ENCODE assay signal across 8 mouse cellular contexts in the genomic region with DNA sequence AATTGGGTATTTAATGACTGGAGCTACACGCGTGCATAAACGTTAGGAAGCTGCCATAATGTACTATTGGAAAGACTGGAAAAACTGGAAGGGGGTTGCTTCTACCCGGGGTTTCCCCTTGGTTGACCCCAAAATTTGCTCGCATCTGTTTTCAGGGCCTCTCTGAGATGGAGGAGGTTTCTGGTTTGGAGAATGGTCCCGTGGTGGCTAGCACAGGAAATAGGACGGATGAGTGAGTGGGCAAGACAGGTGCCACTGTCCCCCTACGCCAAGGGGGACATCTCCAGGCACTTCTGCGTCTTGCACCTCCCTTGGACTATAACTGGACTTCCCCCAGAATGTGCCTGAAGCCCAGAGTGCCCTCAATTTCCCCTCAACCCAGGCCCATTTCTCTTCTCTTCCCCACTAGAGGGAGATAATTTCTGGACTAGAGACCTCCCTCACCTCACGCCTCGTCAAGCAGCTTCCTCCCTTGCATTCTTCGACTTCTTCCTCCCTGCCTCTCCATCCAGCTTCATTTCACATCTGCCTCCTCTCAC. TPM values are rescaled to one million over a fixed set of nuclear protein-coding genes. Genes with fewer than 3 reads are reported as not detected.
DNase-seq lines count a peak whose midpoint lies in the region; ATAC-seq and TF ChIP-seq lines count a peak whose summit lies in the region.

No protein-coding gene starts in this region.

- H3K36me3 ChIP-seq in C2C12 (ENCODE audit: control insufficient read depth, insufficient read depth), result no peaks in the 10 kb centered on the region
- no peaks in the 10 kb centered on the region for H3K36me3 ChIP-seq in forebrain, embryonic 11.5 days (ENCODE audit: control insufficient read depth, insufficient read depth, low read length)
- H3K36me3 ChIP-seq in liver, embryonic 13.5 days, result peaks cover 5% of the 10 kb centered on the region; the same call in 1 of the 2 replicates
- no peaks in the 10 kb centered on the region for H3K36me3 ChIP-seq in stomach, postnatal 0 days (ENCODE audit: control insufficient read depth, insufficient read depth, low read length)

- H3K4me1 ChIP-seq in forebrain, embryonic 11.5 days (replicated peaks; ENCODE audit: control insufficient read depth, insufficient read depth, low read length), result peaks cover 34% of the 10 kb centered on the region
- H3K4me1 ChIP-seq in liver, embryonic 13.5 days (replicated peaks), result peaks cover 84% of the 10 kb centered on the region
- peaks cover 13% of the 10 kb centered on the region; the same call in 1 of the 2 replicates for H3K4me1 ChIP-seq in stomach, postnatal 0 days (replicated peaks; ENCODE audit: control insufficient read depth, insufficient read depth)

- TF ChIP-seq CTCF in C2C12 (IDR thresholded peaks at IDR 0.05; ENCODE audit: control insufficient read depth, insufficient read depth, insufficient read length), result no peak
- TF ChIP-seq CTCF in stomach, postnatal 0 days (IDR thresholded peaks at IDR 0.05; ENCODE audit: low read depth), result no peak; the same call in 1 of the 2 replicates

- no peaks in the 10 kb centered on the region for H3K27me3 ChIP-seq in C2C12 (ENCODE audit: control insufficient read depth, insufficient read depth, insufficient read length)
- no peaks in the 10 kb centered on the region for H3K27me3 ChIP-seq in forebrain, embryonic 11.5 days (ENCODE audit: control insufficient read depth, insufficient read depth, low read length)
- no peaks in the 10 kb centered on the region for H3K27me3 ChIP-seq in liver, embryonic 13.5 days
- H3K27me3 ChIP-seq in stomach, postnatal 0 days (ENCODE audit: control insufficient read depth, insufficient read depth, low read length), result no peaks in the 10 kb centered on the region

- H3K79me3 ChIP-seq in C2C12 (ENCODE audit: low read depth), result peaks cover 6% of the 10 kb centered on the region

- H3K4me3 ChIP-seq in C2C12 (ENCODE audit: insufficient read depth, poor library complexity, severe bottlenecking), result peak overlapping the region; percentile 56
- peak overlapping the region; percentile 48 for H3K4me3 ChIP-seq in forebrain, embryonic 11.5 days (ENCODE audit: low read depth, low read length)
- peak overlapping the region; percentile 77 for H3K4me3 ChIP-seq in liver, embryonic 13.5 days (replicated peaks)
- H3K4me3 ChIP-seq in stomach, postnatal 0 days (ENCODE audit: low read depth, low read length), result peak overlapping the region; percentile 71

- H3K9ac ChIP-seq in forebrain, embryonic 11.5 days (ENCODE audit: low read length), result peak overlapping the region; percentile 92
- H3K9ac ChIP-seq in liver, embryonic 13.5 days, result peak overlapping the region; percentile 92
- peak overlapping the region; percentile 95 for H3K9ac ChIP-seq in stomach, postnatal 0 days (ENCODE audit: low read length)

- WGBS in forebrain, embryonic 11.5 days, result 40% methylated on average over 12 of the region's 12 CpGs
- 29% methylated on average over 12 of the region's 12 CpGs for WGBS in liver, embryonic 13.5 days (ENCODE audit: insufficient replicate concordance)
- 24% methylated on average over 12 of the region's 12 CpGs for WGBS in stomach, postnatal 0 days

- peak overlapping the region; percentile 83 for H3K4me2 ChIP-seq in forebrain, embryonic 11.5 days (ENCODE audit: low read depth, low read length, severe bottlenecking)
- peak overlapping the region; percentile 88 for H3K4me2 ChIP-seq in liver, embryonic 13.5 days
- H3K4me2 ChIP-seq in stomach, postnatal 0 days (replicated peaks; ENCODE audit: low read depth), result peak overlapping the region; percentile 75

- H3K79me2 ChIP-seq in C2C12 (ENCODE audit: control insufficient read depth, insufficient read depth), result peaks cover 34% of the 10 kb centered on the region

- TF ChIP-seq EP300 in stomach, postnatal 0 days (optimal IDR thresholded peaks at IDR 0.05), result no peak

- peak; percentile 50 for DNase-seq in embryo, embryonic 11.5 days (ENCODE audit: low read depth, low spot score)
- no peak for DNase-seq in embryo, embryonic 9.5 days (ENCODE audit: extremely low spot score)
- no peak for DNase-seq in forebrain, embryonic 11.5 days (ENCODE audit: low spot score)
- DNase-seq in liver, embryonic 13.5 days, result no peak
- DNase-seq in stomach, postnatal 0 days (ENCODE audit: low spot score), result no peak
- no peak for DNase-seq in spleen, postnatal 4 days (ENCODE audit: low spot score in 2 of 2)
- no peak for DNase-seq in right cerebral cortex, adult 18-20 months

- H3K9me3 ChIP-seq in forebrain, embryonic 11.5 days (ENCODE audit: control insufficient read depth, low read length), result no peaks in the 10 kb centered on the region
- H3K9me3 ChIP-seq in liver, embryonic 13.5 days (replicated peaks), result no peaks in the 10 kb centered on the region
- H3K9me3 ChIP-seq in stomach, postnatal 0 days (ENCODE audit: control insufficient read depth, low read length), result no peaks in the 10 kb centered on the region

- no peak; the same call in 1 of the 2 replicates for ATAC-seq in forebrain, embryonic 11.5 days (replicated peaks; ENCODE audit: low FRiP score)
- ATAC-seq in liver, embryonic 13.5 days (ENCODE audit: low read depth), result peak; percentile 27
- ATAC-seq in stomach, postnatal 0 days (ENCODE audit: low FRiP score, low TSS enrichment), result peak; percentile 0; the same call in 1 of the 2 replicates

- peak overlapping the region; percentile 70 for H3ac ChIP-seq in C2C12 (ENCODE audit: control insufficient read depth, insufficient read length, low read depth)

- peak overlapping the region; percentile 99 for H3K27ac ChIP-seq in forebrain, embryonic 11.5 days (ENCODE audit: low read depth, low read length)
- peak overlapping the region; percentile 97 for H3K27ac ChIP-seq in liver, embryonic 13.5 days
- peak overlapping the region; percentile 100 for H3K27ac ChIP-seq in stomach, postnatal 0 days (replicated peaks)

TF ChIP-seq in C2C12, 6 proteins besides CTCF, POLR2A, EP300 and RAD21:
- TF ChIP-seq MYOD1 (IDR thresholded peaks at IDR 0.05; ENCODE audit: control insufficient read depth, insufficient read length, low read depth), result peak; percentile 26
- TF ChIP-seq MYOG (IDR thresholded peaks at IDR 0.05; ENCODE audit: control insufficient read depth, extremely low read depth, insufficient read length), result no peak
- TF ChIP-seq CEBPB (IDR thresholded peaks at IDR 0.05; ENCODE audit: low read depth), result no peak

RNA-seq across cellular contexts. Expression of a gene that starts 1.4 kb away (rescaled TPM):
- polyA plus RNA-seq in C2C12 (2012; fragmentation: generic; extraction: Trizol), result 17.6 TPM
- 105 and 116 TPM in 2 replicates for polyA plus RNA-seq in forebrain, embryonic 11.5 days (2014; fragmentation: Nextera tagmentation; extraction: Ambion mirVana)
- 10.1 and 10.5 TPM in 2 replicates for polyA plus RNA-seq in liver, embryonic 13.5 days (2015; fragmentation: Nextera tagmentation; extraction: Ambion mirVana)
- polyA plus RNA-seq in stomach, postnatal 0 days (2015; fragmentation: Nextera tagmentation; extraction: Ambion mirVana), result 18.1 and 18.5 TPM in 2 replicates

RNA-seq across cellular contexts. Expression of a gene that starts 3.7 kb away (rescaled TPM):
- 0.46 TPM for polyA plus RNA-seq in C2C12 (2012; fragmentation: generic; extraction: Trizol)
- 0.92 and 0.95 TPM in 2 replicates for polyA plus RNA-seq in forebrain, embryonic 11.5 days (2014; fragmentation: Nextera tagmentation; extraction: Ambion mirVana)
- polyA plus RNA-seq in liver, embryonic 13.5 days (2015; fragmentation: Nextera tagmentation; extraction: Ambion mirVana), result 0.09 and 0.20 TPM in 2 replicates
- polyA plus RNA-seq in stomach, postnatal 0 days (2015; fragmentation: Nextera tagmentation; extraction: Ambion mirVana), result 4.6 and 4.9 TPM in 2 replicates

RNA-seq across cellular contexts. Expression of a gene that starts 23.1 kb away (rescaled TPM):
- polyA plus RNA-seq in C2C12 (2012; fragmentation: generic; extraction: Trizol), result not detected
- not detected in 2 replicates for polyA plus RNA-seq in forebrain, embryonic 11.5 days (2014; fragmentation: Nextera tagmentation; extraction: Ambion mirVana)
- polyA plus RNA-seq in liver, embryonic 13.5 days (2015; fragmentation: Nextera tagmentation; extraction: Ambion mirVana), result not detected in 2 replicates
- polyA plus RNA-seq in stomach, postnatal 0 days (2015; fragmentation: Nextera tagmentation; extraction: Ambion mirVana), result not detected in 2 replicates

RNA-seq across cellular contexts. Expression of a gene that starts 34.6 kb away (rescaled TPM):
- polyA plus RNA-seq in C2C12 (2012; fragmentation: generic; extraction: Trizol), result 55.6 TPM
- 93.3 and 99.7 TPM in 2 replicates for polyA plus RNA-seq in forebrain, embryonic 11.5 days (2014; fragmentation: Nextera tagmentation; extraction: Ambion mirVana)
- 16.5 and 19.7 TPM in 2 replicates for polyA plus RNA-seq in liver, embryonic 13.5 days (2015; fragmentation: Nextera tagmentation; extraction: Ambion mirVana)
- polyA plus RNA-seq in stomach, postnatal 0 days (2015; fragmentation: Nextera tagmentation; extraction: Ambion mirVana), result 32.9 and 36.4 TPM in 2 replicates
